Mouse (Mus musculus): ENCODE data around the gene Mrpl43.

GRCm38 (mm10) chr19:45046523-45047321 lies 40.5 kb upstream of the Mrpl43 start:
- no peak for TF ChIP-seq CTCF (IDR thresholded peaks at IDR 0.05; ENCODE audit: extremely low read depth, insufficient read depth, low read length)
- TF ChIP-seq POLR2A (IDR thresholded peaks at IDR 0.05; ENCODE audit: extremely low read depth, insufficient read depth, low read length) = no peak
